Mouse (Mus musculus) WW6 (cell line): ENCODE measurements around the gene Arhgap29.

Experiments used
- DNase-seq: peaks from one replicate; pipeline ENCODE4 v3.0.0-alpha.2; 2013; ENCODE audit warnings: low read depth, low spot score

The Arhgap29 gene

GRCm38 (mm10) chr3:121941204-121941745 is 11.1 kb upstream of the Arhgap29 start:
- DNase-seq, result no peak

GRCm38 (mm10) chr3:121945957-121946356 is 6.4 kb upstream of the Arhgap29 start:
- no peak for DNase-seq

GRCm38 (mm10) chr3:121946765-121947164 is 5.6 kb upstream of the Arhgap29 start:
- no peak for DNase-seq

GRCm38 (mm10) chr3:121950139-121950538 is 2.2 kb upstream of the Arhgap29 start:
- no peak for DNase-seq

DNA sequence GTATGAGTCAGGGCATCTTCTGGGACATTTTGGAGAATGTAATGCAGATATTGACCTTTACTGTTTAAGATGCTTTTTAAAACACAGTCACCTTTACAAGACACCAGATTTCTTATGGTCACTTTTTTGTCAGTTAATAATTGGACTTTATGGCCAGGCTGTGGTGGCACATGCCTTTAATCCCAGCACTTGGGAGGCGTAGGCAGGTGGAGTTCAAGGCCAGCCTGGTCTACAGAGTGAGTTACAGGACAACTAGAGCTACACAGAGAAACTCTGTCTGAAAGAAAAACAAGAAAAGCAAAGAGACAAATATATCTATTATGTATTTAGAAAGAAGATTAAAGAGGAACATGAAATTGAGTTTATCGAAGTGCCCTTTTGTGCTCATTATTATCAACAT is 1.2 kb upstream of the Arhgap29 start:
- DNase-seq, result no peak

GRCm38 (mm10) chr3:121953049-121953432 is 700 bp downstream of the Arhgap29 start:
- peak; percentile 48 for DNase-seq

DNA sequence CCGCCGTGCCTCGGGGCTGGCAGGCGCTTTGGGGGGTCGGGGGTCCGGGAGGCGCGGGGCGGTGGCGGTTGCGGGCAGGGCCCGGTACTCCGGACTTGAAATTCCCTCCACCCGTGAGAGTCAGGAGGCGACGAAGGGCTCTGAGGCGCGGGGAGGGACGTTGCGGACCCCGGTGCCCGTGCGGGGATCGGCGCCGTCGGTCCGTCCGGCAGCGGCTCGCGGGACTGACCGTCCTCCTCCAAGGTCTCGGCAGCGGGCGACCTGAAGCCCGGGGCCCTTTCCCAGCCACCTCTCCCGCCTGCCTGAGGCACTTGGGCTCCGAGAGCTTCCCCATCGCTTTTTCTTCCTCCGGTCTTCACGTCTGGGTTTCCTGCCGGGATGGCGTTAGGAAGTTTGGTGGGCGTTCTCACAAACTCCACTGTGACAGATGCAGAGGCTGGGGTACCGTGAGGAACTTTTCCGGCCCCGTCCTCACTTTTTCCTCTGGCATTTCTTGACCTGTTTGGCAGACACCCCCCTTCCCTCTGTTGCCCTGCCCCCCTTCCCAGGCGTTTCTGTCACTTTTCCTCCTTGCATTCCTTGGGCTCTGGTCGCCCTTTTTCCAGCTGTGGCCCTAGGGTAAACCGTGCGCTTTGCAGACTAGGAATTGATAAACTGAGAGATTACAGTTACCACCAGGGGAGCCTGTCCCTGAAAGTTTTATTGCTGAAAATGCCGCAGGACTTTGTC is 1.3 kb downstream of the Arhgap29 start:
- peak; percentile 14 for DNase-seq

DNA sequence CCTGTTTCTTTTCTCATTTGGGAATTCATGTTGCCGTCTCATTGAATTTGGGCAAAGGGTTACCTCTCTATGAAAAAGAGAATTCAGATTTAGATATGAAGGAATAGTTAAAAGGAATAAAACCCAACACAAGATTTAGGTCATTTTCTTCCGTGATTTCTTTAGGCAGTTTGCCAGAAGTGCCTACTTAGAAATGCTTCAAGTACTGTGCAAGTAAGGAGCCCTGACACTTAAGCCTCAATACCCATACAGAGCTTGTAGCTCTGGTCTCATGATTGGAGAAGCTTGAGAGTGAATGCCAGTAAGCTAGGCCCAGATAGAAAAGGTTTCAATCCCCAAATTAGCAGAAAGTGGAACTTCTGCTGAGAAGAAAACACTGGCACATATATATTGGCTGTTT is 2.1 kb downstream of the Arhgap29 start:
- no peak for DNase-seq

- DNase-seq, result no peak
These were observed 3.2 kb downstream of the Arhgap29 start for GRCm38 (mm10) chr3:121955527-121955926.

GRCm38 (mm10) chr3:121956789-121957188 is 4.4 kb downstream of the Arhgap29 start:
- peak; percentile 22 for DNase-seq

DNA sequence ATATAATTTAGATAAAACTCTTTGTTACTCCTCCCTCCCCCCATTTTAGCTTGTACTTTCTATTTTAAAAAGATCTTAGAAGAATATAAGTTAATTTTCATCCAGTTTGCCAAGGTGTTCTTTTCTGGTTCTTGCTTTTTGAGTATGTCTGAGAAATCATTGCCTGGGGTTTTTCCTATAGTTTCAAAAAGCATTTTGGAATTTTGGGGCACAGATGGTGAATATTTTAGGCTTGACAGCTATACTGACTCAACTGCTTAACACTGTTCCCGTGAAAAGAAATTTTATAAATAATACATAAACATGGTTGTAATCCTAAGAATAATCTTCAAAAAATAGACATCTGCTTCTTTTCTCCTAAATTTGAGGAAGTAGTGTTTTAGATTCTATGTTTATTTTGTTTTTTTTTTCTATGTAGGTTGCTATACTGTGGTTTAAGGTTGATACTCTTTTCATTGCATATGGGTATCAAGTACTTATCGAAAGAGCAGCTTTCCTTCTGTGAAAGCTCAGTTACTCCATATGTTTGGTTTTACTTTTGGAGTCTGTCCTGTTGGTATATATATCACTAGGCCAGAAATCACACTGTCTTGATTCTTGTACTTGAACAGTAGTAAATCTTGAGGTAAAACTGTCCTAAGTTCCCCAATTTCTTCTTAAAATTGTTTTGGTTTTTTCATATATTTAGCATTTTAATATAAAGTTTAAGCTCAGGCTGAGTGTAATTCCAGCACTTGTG is 5.4 kb downstream of the Arhgap29 start:
- no peak for DNase-seq

DNA sequence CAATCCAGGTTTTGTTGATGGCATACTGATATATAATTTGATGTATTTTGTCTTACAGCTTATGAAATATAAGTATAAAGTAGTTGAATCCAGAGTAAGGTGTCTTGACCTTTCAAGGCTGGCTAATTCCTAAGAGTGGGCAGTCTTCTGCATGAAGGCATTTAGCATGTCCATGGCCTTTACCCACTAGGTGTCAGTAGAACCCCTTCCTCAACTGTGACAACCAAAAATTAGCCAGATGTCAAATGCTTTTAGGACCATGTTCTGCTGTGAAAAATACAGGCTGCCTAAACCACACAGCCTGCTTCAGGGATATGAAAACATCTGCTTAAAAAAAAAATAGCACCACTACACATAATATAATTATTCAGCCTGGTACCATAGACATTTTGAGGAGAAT is 11.8 kb downstream of the Arhgap29 start:
- no peak for DNase-seq

GRCm38 (mm10) chr3:121967681-121968476 is 15.5 kb downstream of the Arhgap29 start:
- DNase-seq, result peak; percentile 80

DNA sequence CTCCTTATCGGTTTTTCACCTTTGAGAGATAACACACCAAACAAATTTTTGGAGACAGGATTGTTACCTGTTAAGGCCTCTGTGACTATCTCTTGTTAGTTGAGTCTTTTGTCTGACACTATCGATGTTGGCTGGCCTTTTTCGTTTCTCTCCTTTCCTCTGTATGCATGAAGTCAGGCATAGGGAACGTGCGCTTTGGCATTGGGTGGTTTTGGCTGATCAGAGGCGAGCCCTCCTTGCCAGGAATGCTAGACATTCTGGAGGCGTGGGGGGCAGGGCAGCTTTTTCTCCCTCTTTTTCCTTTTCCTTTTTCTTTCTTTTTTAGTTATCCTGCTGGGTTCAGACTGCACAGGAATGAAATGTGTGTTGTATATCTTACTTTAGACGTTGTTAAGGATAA is 16.3 kb downstream of the Arhgap29 start:
- no peak for DNase-seq

GRCm38 (mm10) chr3:121969451-121969850 is 17.1 kb downstream of the Arhgap29 start:
- no peak for DNase-seq

GRCm38 (mm10) chr3:121973761-121974160 is 21.4 kb downstream of the Arhgap29 start:
- DNase-seq, result no peak

GRCm38 (mm10) chr3:121975381-121975780 is 23.0 kb downstream of the Arhgap29 start:
- DNase-seq, result no peak

- DNase-seq, result no peak
These were observed 29.0 kb downstream of the Arhgap29 start for GRCm38 (mm10) chr3:121981306-121981705.

GRCm38 (mm10) chr3:121982450-121982849 is 30.1 kb downstream of the Arhgap29 start:
- DNase-seq, result no peak

GRCm38 (mm10) chr3:121995125-121995524 is 42.8 kb downstream of the Arhgap29 start:
- DNase-seq, result no peak

DNA sequence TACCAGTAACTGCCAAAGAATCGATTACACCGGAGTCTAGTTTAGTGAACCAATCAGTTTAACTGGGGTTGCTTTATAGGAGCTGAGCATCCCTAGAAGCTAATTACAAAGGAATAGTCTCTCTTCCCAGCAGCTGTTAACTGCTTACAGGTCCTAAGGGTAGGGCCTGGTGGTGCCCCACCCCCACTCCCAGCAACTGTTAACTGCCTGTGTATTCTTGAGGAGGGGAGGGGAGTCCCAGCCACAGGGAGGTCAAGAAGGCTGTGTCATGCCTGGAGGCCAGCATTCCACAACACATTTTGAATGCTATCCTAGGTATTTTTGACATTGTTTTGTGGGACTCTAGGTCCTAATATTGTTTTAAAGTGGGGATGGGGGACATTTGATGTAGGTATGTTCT is 47.6 kb downstream of the Arhgap29 start:
- DNase-seq, result peak; percentile 4

GRCm38 (mm10) chr3:122001568-122001967 is 49.2 kb downstream of the Arhgap29 start:
- DNase-seq, result no peak
